Mouse (Mus musculus) urinary bladder, postnatal 4 days (tissue): ENCODE measurements around the gene Mybpc3.
A peak's percentile ranks its signal among the peaks of the same experiment; 100 is the strongest.

Experiments
- DNase-seq, 2 experiments: peaks; one replicate each; pipeline ENCODE4 v3.0.0; 2021 to 2022; ENCODE audit warnings: low spot score in 2 of 2

The Mybpc3 gene

DNA sequence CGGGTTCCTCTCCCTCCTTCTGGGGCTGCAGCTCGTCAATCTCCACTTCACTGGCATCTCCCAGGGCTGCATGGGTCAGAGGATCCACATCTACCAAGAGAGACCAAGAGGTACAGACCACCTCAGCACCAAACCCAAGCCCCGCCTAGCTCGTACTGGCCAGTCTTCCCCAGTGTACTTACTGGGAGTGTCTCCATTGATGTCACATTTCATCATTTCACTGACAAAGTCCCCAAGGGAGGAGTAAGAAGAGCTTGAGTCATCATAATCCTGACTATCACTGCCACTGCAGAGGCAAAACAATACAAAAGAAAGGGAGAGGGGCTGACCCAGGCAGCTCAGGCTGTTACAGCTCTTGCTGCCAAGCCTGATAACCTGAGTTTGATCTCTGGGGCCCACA, 49.7 kb downstream of the Mybpc3 start:
- no peak for DNase-seq

DNA sequence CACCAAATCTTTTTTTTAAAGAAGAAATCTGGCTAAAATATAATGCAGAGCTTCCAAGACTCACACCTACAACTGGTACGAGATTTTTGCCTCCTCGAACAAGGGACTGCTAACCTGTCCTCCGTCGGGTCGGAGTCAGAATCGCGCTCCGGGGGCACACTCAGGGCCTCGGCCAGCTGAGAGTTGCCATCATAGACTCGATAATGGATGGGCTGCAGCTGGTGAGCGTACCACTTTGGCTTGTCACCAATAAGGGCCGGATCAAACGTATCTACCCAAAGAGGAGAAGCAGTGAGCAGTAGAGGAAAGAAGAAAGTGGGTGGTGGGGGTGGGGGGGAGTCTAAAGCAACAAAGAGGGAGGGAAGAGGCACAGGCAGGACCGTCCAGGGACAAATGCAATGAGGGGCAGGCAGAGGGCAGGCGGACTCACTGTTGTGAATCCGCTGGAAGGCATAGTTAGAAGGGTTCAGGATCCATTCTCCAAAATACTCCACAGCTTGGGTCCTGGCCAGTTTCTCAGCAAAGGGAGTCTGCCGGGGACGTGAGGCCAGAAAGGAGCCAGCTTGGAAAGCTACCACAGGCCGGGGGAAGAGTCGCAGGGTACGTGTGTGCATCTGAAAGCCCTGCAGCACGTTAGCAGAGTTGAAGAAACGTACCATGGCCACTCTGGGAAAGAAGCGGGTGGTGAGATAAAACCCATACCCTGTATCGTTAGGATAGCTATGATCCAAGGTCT, 51.8 kb downstream of the Mybpc3 start:
- DNase-seq: no peak

DNA sequence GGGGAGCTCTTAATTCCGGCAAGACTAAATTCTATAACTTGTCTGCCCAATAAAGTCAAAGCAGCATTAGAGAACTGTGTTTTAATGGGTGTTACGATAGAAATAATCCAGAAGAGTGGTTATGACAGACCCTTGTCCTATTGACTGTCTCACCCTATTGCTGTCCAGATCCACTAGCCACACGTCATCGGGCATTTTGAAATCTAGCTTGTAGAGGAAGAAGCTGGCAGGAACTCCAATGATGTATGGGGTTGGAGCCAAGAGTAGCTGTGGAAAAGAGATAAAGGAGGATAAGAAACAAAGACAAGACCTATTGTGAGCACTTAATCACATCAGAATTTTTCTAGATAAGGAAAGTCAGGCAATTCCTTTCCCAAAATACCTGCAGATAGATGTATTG, 57.5 kb downstream of the Mybpc3 start:
- DNase-seq: no peak

DNA sequence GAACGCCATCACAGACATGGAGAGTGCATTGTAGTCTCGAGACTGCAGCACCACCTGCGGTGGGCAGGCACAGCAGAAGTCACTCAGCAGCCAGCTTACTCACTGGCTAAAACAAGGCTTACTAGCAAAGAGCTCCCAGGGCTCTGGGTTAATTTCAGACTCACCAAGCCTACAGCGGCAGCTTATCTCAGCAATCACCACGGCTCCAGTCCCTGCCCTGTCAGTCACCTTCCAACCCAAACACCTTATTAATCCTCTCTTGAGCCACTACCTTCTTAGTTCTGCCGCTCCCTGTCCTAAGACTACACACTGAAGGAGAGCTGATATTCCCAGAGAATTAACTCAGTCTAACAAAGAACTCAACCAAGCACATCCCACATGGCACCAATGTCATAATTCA, 58.3 kb downstream of the Mybpc3 start:
- DNase-seq: no peak

DNA sequence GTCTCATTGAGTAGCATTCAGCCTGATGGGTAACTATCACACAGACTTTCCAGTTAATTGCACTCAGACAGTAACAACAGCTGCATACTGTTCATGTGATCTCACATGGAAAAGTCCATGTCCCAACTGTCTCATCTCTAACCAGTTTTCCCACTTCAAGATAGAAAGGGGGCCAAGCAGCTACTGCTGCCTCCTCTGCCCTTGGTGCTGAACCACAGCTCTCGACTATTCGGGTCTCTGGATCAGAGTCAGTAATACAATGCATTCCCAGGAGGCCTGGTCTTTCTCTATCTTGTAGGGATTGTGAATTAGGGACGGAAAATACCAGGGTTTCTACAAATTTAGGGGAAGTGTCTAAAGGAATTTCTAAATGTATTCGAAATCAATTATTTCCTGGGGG, 61.9 kb downstream of the Mybpc3 start:
- no peak for DNase-seq

DNA sequence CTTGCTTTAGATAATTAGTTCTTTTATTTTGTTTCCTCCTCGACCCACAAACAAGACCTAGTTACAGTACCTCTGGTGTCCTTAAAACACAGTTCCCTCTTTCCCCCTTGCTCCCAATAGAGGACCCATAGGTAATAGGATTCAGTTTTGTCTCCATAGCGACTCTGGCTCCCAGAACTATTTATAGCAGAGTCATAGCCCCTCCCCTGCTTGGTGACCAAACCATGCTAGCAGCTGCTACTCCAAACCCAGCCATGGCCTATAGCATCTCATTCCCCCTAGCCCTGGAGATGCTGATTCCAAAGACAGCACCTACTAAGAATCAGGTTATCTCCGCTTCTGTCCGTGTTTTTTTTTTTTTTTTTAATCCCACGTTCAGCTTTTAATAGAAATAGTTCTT, 62.8 kb downstream of the Mybpc3 start:
- no peak for DNase-seq

DNA sequence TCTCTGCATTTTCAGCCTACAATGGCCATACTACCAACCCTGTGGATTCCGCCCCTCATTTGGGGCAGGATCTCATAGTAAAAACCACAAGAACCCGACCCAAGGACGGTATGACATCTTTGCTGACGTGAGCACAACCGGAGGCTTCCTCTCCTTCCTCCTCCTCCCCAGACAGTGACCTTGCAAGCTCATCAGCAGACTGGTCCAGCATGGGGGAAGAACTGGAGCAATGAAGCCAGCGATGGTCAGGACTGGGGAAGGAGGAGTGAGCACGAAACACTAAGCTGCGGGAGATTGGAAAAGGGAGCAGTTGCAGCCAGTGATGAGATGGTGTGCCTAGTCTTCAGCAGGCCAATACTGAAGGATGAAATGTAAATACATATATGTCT, 64.1 kb downstream of the Mybpc3 start:
- no peak for DNase-seq

DNA sequence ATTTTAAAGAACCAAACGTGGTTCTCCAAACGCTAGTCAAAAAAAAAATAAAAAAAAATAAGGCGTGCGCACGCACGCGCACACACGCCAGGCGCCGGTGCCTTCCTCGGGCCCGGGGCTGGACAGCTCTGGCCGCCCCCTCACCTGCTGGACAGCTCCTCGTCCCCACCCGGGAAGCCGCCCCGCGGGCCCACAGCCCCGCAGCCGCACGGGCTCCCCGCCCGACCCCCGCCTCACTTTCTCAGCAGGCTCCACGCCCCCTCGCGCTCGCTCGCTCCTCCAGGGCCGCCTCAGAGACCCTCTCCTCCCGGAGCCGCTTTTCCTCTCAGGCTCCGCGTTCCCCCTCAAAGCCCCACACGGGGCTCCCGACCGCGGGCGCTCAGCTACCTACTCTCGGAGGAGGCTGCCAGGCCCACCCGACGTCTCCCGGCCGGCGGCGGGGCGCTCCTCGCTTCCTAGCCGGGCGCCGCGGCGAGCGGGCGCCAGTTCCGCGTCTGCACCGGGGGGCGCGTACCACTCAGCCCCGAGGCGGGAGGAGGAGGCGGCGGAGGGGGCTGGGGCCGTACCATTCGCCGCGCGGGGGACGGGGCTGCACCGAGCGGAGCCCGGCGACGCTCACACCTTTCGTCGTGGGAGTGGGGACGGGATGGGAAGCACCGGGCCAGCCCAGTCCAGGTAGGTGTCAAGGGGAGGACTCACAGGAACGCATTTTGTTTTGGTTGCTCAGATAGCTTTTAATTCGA, 64.6 kb downstream of the Mybpc3 start:
- DNase-seq: peak in 1 of 2 experiments; percentile 62

DNA sequence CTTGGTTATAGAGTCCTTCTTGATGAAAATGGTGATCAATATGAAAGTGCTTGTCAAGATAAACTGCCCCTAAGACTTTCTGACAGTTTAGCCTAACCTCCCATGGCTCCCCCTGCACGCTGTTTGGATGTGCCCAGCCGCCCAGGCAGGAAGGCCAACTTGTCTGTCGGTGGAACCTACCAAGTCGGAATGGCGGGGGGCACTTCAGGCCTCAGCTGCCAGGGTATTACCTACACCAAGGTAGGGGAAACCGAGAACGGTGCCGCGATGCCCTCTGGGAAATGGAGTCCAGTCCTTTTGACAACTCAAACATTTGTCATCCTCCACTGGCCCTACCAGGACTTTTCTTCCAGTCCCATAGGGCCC, 65.2 kb downstream of the Mybpc3 start:
- peak; percentile 83 to 88 for DNase-seq

DNA sequence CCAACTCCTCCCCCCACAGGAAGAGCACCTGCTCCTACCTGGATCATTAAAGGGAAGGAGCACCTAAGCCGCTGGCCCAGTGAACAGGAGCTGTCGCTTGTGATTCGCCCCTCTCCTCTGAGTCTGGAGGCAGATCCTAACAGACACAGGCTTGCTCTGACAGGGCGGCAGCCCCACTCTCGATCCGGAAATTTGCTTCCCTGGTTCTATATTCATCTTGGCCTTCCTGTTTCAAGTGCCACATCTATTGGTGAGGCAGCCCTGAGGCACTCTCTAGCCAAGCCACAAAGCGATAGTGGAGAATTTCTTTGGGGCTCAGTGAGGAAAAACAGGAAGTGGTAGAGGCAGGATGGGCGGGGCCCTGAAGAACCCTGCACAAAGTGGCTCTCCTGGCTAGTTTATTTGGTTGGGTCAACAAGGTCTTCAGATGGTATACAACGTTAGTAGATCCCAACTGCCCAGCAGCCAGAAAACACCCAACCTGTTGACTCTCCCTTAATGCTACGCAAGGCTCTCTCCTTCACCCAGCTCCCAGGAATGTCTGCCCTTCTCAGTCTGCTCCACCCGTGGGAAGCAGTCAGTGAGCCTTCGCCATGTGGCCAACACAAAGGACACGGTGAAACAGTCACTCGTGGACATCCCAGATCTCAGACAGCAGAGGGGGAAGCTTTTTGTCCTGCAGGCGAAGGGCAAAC, 65.9 kb downstream of the Mybpc3 start, which contains the start of gene Madd:
Madd (minus strand) TSS at position 127 of the 695 bp plus-strand sequence.
- no peak for DNase-seq
